Mouse (Mus musculus) lung, adult 2 months (tissue): ENCODE measurements around the gene Acap1.

Experiments
- CTCF ChIP-seq: fragments of 200-500 bp; IDR thresholded peaks from 2 replicates; pipeline ENCODE4 v1.5.1; 2011; ENCODE audit warnings: mild to moderate bottlenecking, low read length, control low read depth; ENCODE audit not compliant: insufficient read depth
- POLR2A ChIP-seq: fragments of 200-500 bp; IDR thresholded peaks from 2 replicates; pipeline ENCODE4 v1.6.1; 2011; ENCODE audit warnings: low read depth, mild to moderate bottlenecking, control low read depth, low read length, borderline replicate concordance; ENCODE audit errors: extremely low read depth

DNA sequence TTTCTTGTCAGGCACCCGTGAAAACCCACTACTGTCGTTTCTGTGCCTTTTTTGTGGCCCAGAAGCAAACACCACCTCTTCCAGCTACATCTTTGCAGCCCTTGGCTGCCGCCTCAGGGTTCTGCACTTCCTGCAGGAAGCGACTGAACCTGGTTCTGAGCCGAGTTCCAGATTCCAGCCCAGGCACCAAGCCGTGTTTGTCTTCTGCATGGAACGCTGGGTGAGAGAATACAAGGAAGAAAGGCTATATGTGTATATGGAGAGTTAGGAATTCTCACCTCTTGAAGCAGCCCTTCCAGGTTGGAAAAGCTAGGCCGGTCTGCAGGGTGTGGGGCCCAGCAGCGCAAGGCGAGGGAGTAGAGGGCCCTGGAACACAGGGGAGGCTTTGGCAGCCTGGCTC, 40.7 kb downstream of the Acap1 start:
- TF ChIP-seq CTCF: no peak
- TF ChIP-seq POLR2A: no peak
